Mouse (Mus musculus): Measurements from ENCODE around the gene Def6. TPM values are rescaled to one million over a fixed set of nuclear protein-coding genes. Genes with fewer than 3 reads are reported as not detected.

The Def6 gene
- polyA plus RNA-seq, 1 experiment from 2014 or later = 6.5 TPM

DNA sequence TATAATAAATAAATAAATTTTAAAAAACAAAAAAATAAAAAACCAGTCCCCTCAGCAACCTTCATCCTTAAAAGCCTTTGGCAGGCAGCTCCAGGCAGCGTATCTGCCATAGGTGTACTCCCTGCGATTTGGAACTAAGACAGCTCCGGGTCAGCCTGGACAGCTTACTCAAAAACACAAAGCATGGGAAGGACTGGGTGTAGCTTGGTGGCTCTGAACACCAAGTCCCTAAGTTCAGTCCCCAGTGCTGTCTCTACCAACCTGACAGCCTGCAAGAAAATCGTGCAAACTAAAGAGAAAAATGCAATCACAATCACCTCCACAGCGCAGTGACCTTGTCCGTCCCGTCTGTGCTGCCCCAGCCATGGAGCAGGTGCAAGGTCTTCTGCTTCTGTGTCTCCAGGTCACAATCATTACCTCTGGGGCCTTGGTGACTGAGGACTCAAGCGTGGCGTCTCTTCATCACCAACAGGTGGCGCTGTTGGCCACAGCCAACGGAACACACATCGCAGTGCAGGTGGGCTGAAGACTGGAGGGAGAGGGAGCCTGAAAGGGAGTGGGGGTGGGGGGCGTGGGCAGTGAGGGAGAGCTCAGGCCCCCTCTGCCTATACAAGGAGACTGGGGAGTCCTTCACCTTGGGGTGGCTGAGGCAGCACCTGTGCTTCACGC, 3.4 kb upstream of the Def6 start:
- H3K27me3 ChIP-seq (ENCODE audit: control insufficient read depth, insufficient read depth, low read length) = no peaks in the 10 kb centered on the region
- H3K36me3 ChIP-seq (replicated peaks; ENCODE audit: control insufficient read depth, insufficient read depth) = peaks cover 46% of the 10 kb centered on the region
- ATAC-seq (ENCODE audit: low FRiP score) (no peak), DNase-seq (ENCODE audit: low spot score) (peak; percentile 70)
- peaks cover 5% of the 10 kb centered on the region; the same call in 1 of the 2 replicates for H3K4me1 ChIP-seq (replicated peaks; ENCODE audit: control insufficient read depth, insufficient read depth, low read length)
- H3K9me3 ChIP-seq (ENCODE audit: control insufficient read depth, low read length) = no peaks in the 10 kb centered on the region
- no peak overlapping the region for H3K4me2 ChIP-seq (replicated peaks)
- H3K27ac ChIP-seq = no peak overlapping the region
- no peak overlapping the region for H3K9ac ChIP-seq
- H3K4me3 ChIP-seq (replicated peaks; ENCODE audit: low read length) = no peak overlapping the region
- WGBS = 41% methylated on average over 14 of the region's 14 CpGs

DNA sequence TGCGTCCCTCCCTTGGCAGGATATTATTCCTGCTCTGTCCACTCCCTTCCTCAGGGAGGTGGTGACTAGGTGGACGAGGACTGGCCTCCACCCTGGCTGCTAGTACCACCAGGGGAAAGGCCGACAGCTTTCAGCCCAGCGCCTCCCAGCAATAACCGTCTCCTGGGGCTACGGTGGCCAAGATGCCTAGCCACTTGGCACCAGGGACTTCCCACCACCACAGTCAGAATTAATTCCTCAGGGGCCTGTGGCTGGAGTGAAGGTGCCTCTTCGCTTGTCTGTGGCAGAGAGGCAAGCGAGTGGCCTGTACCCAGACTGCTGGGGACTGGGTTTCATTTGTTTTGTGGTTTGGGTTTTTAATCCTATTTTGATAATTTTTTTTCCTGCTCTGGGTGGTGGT, 2.1 kb upstream of the Def6 start:
- H3K36me3 ChIP-seq (replicated peaks; ENCODE audit: control insufficient read depth, insufficient read depth) = peaks cover 34% of the 10 kb centered on the region

DNA sequence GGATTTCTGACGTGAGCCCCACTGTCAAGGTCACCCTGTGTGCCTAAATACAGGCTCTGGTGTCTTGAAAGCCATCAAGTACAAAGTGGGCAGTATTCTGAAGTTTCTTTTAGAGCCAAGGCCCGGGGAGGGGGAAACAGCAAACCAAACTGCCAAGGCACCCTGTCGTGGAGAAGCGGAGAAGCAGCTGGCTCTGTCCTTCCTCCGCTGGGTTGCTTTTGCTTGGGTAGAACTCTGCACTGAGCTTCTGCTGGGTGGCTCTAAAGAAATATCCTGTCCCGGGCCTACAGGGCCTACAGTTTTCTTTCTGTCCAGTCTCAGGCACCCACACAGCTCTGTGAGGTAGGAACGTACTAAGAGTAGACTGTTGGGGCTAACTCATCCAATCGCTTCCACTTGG, 486 bp upstream of the Def6 start:
- Histone ChIP-seq H3K9me3 (ENCODE audit: control insufficient read depth, low read length) (no peaks in the 10 kb centered on the region), H3K36me3 (replicated peaks; ENCODE audit: control insufficient read depth, insufficient read depth) (peaks cover 17% of the 10 kb centered on the region), H3K4me1 (replicated peaks; ENCODE audit: control insufficient read depth, insufficient read depth, low read length) (peaks cover 5% of the 10 kb centered on the region; the same call in 1 of the 2 replicates), H3K4me2 (replicated peaks) (no peak overlapping the region), H3K27me3 (ENCODE audit: control insufficient read depth, insufficient read depth, low read length) (no peaks in the 10 kb centered on the region), H3K27ac (0 out of 2 replicates have a peak overlapping the region, but pooled peaks have one; percentile 33), H3K4me3 (replicated peaks; ENCODE audit: low read length) (no peak overlapping the region), H3K9ac (no peak overlapping the region)
- DNase-seq (ENCODE audit: low spot score) (no peak), ATAC-seq (ENCODE audit: low FRiP score) (no peak)
- WGBS = 78% methylated on average over 8 of the region's 8 CpGs

More for the DNA sequence above, 2.1 kb upstream of the Def6 start:
- no peaks in the 10 kb centered on the region for H3K27me3 ChIP-seq (ENCODE audit: control insufficient read depth, insufficient read depth, low read length)
- no peak overlapping the region for H3K9ac ChIP-seq
- no peak overlapping the region for H3K4me3 ChIP-seq (replicated peaks; ENCODE audit: low read length)
- 91% methylated on average over 8 of the region's 8 CpGs for WGBS
- H3K4me1 ChIP-seq (replicated peaks; ENCODE audit: control insufficient read depth, insufficient read depth, low read length) = peaks cover 5% of the 10 kb centered on the region; the same call in 1 of the 2 replicates
- ATAC-seq (ENCODE audit: low FRiP score) (no peak), DNase-seq (ENCODE audit: low spot score) (no peak)
- no peak overlapping the region for H3K27ac ChIP-seq
- H3K4me2 ChIP-seq (replicated peaks) = no peak overlapping the region
- no peaks in the 10 kb centered on the region for H3K9me3 ChIP-seq (ENCODE audit: control insufficient read depth, low read length)

DNA sequence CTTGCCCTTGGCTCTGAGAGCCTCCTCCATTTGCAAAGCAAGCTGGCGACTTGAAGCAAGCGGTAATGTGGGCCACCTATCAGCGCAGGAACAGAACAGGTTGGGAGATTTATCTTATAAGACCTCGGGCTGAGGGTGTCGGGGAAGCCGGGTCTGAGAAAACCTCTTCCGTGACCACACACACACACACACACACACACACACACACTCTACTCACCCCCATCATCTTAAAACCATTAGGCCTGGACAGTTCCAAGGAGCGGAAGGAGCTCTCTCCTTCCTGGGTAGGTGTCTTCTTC, 685 bp downstream of the Def6 start:
- no peaks in the 10 kb centered on the region for H3K27me3 ChIP-seq (ENCODE audit: control insufficient read depth, insufficient read depth, low read length)
- peak overlapping the region; percentile 34 for H3K4me2 ChIP-seq (replicated peaks)
- DNase-seq (ENCODE audit: low spot score) (no peak), ATAC-seq (ENCODE audit: low FRiP score) (no peak)
- no peak overlapping the region for H3K27ac ChIP-seq
- peaks cover 6% of the 10 kb centered on the region for H3K36me3 ChIP-seq (replicated peaks; ENCODE audit: control insufficient read depth, insufficient read depth)
- 89% methylated on average over 8 of the region's 8 CpGs for WGBS
- H3K4me1 ChIP-seq (replicated peaks; ENCODE audit: control insufficient read depth, insufficient read depth, low read length) = peaks cover 5% of the 10 kb centered on the region; the same call in 1 of the 2 replicates
- H3K9ac ChIP-seq = no peak overlapping the region; the same call in 1 of the 2 replicates
- H3K9me3 ChIP-seq (ENCODE audit: control insufficient read depth, low read length) = no peaks in the 10 kb centered on the region
- H3K4me3 ChIP-seq (replicated peaks; ENCODE audit: low read length) = no peak overlapping the region; the same call in 1 of the 2 replicates

DNA sequence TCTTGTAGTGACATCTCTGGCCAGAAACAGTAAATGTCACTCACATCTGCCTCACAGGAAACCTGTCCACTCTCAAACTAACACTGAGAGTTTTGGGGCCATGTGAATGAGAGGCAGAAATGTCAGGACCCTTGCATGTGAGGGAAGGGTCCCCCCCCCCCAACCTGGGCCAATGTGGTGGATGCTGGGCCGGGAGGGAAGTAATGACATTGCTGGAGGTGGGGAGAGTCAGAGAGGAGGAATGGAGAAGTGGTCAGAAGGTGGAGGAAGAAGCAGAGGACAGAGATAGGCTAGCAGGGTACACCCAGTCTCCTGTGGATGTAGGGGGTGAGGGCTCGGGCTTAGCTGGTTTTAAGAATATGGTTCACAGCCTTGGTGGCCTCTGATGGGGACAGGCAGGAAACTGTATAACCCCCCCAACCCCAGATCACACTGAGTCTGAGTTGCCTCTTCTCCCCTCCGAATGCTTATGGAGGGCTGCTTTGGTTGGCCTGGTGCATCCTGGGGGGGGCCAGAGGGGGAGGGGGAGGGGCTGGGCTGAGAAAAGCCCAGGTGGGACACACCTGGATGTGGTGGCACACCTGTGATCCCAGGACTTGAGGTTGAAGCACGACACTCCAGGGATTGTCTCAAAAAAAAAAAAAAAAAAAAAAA, 2.0 kb downstream of the Def6 start:
- Histone ChIP-seq H3K9ac (no peak overlapping the region), H3K4me3 (replicated peaks; ENCODE audit: low read length) (no peak overlapping the region), H3K27me3 (ENCODE audit: control insufficient read depth, insufficient read depth, low read length) (no peaks in the 10 kb centered on the region), H3K4me1 (replicated peaks; ENCODE audit: control insufficient read depth, insufficient read depth, low read length) (peaks cover 5% of the 10 kb centered on the region; the same call in 1 of the 2 replicates), H3K9me3 (ENCODE audit: control insufficient read depth, low read length) (no peaks in the 10 kb centered on the region), H3K27ac (no peak overlapping the region), H3K4me2 (replicated peaks) (no peak overlapping the region), H3K36me3 (replicated peaks; ENCODE audit: control insufficient read depth, insufficient read depth) (no peaks in the 10 kb centered on the region; the same call in 1 of the 2 replicates)
- 72% methylated on average over 4 of the region's 4 CpGs for WGBS
- no peak for ATAC-seq (ENCODE audit: low FRiP score)
- no peak for DNase-seq (ENCODE audit: low spot score)

DNA sequence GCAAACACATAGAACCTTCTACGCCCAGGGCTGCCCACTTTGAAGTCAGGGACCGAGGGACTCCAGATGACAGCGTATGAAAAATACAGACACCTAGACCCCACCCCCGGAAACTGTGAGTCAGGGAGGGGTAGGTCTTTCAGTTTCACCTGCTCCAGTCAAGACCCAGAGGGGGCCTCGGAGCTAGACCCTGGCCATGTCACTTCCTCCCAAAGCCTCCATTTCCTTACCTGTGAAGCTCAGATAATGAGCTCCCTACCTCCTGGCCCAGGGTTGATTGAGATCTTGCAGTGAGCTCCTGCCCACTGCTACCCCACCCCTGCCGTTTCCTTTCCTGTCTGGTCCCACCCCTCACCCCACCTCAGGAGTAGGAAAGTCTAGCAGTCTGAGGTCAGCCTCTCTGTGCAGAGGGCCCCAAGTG, 4.4 kb downstream of the Def6 start:
- Histone ChIP-seq H3K9me3 (ENCODE audit: control insufficient read depth, low read length) (no peaks in the 10 kb centered on the region), H3K4me2 (replicated peaks) (no peak overlapping the region), H3K4me1 (replicated peaks; ENCODE audit: control insufficient read depth, insufficient read depth, low read length) (peaks cover 5% of the 10 kb centered on the region; the same call in 1 of the 2 replicates), H3K27ac (no peak overlapping the region), H3K36me3 (replicated peaks; ENCODE audit: control insufficient read depth, insufficient read depth) (no peaks in the 10 kb centered on the region), H3K9ac (no peak overlapping the region), H3K4me3 (replicated peaks; ENCODE audit: low read length) (no peak overlapping the region), H3K27me3 (ENCODE audit: control insufficient read depth, insufficient read depth, low read length) (no peaks in the 10 kb centered on the region)
- ATAC-seq (ENCODE audit: low FRiP score) = no peak
- no peak for DNase-seq (ENCODE audit: low spot score)
- 83% methylated on average over 6 of the region's 6 CpGs for WGBS

DNA sequence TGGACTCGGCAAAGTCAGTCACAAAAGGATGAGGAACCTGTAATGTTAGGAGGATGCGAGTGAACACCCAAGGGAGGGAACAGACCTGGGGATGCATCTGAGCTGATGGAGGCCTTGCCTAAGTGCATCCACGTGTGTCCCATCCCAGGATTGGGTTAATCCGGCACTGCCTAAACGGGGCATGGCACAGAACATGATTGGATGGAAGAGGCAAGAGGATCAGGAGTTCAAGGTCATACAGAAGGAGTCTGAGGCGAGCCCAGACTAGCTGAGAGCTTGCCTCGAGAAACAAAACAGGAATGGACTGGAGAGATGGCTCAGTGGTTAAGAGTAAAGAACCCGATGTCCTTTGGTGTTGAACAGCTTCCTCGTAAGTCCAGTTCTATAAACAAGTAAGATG, 4.8 kb downstream of the Def6 start:
- no peak overlapping the region for H3K4me3 ChIP-seq (replicated peaks; ENCODE audit: low read length)
- H3K4me2 ChIP-seq (replicated peaks) = no peak overlapping the region
- no peaks in the 10 kb centered on the region for H3K27me3 ChIP-seq (ENCODE audit: control insufficient read depth, insufficient read depth, low read length)
- DNase-seq (ENCODE audit: low spot score) = no peak
- H3K36me3 ChIP-seq (replicated peaks; ENCODE audit: control insufficient read depth, insufficient read depth) = no peaks in the 10 kb centered on the region
- H3K4me1 ChIP-seq (replicated peaks; ENCODE audit: control insufficient read depth, insufficient read depth, low read length) = peaks cover 5% of the 10 kb centered on the region; the same call in 1 of the 2 replicates
- H3K27ac ChIP-seq = no peak overlapping the region
- no peak for ATAC-seq (ENCODE audit: low FRiP score)
- H3K9me3 ChIP-seq (ENCODE audit: control insufficient read depth, low read length) = no peaks in the 10 kb centered on the region
- H3K9ac ChIP-seq = no peak overlapping the region
- WGBS = 79% methylated on average over 9 of the region's 9 CpGs

DNA sequence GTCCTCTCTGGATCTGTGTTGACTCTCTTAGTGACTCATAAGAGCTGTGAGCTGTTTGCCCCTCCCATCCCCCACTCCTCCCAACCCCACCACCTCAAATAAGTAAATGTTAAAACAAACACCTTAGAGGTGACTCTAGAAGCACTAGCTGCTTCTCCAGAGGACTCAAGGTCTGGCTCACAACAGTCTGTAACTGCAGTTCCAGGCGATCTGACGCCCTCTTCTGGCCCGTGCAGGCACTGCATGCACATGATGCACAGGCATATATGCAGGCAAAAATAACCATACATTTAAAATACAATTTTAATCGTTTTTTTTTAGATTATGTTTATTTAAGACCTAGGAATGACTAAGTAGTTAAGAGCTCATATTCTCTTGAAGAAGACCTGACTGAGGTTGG, 5.7 kb downstream of the Def6 start:
- ATAC-seq (ENCODE audit: low FRiP score) = no peak
- whole genome bisulfite sequencing = 31% methylated on average over 4 of the region's 4 CpGs

DNA sequence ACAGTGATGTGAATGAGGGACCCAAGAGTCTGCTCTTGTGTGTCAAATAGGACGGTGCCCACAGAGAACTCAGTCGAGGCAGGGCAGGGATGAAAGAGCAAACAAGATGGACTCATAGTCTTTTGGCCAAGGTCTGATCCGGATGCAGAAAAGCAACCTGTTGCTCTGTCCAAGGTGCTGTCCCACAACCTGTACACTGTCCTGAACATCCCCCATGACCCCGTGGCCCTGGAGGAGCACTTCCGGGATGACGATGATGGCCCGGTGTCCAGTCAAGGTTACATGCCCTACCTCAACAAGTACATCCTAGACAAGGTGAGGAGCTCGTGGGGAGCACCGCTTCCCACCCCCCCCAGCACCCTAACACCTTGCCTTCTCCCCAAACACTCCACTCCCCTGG, 9.2 kb downstream of the Def6 start:
- DNase-seq (ENCODE audit: low spot score) (no peak), ATAC-seq (ENCODE audit: low FRiP score) (no peak)
- H3K9ac ChIP-seq = no peak overlapping the region
- H3K9me3 ChIP-seq (ENCODE audit: control insufficient read depth, low read length) = no peaks in the 10 kb centered on the region
- no peak overlapping the region for H3K27ac ChIP-seq
- no peak overlapping the region for H3K4me2 ChIP-seq (replicated peaks)
- no peaks in the 10 kb centered on the region for H3K4me1 ChIP-seq (replicated peaks; ENCODE audit: control insufficient read depth, insufficient read depth, low read length)
- no peaks in the 10 kb centered on the region for H3K27me3 ChIP-seq (ENCODE audit: control insufficient read depth, insufficient read depth, low read length)
- WGBS = 88% methylated on average over 9 of the region's 9 CpGs
- no peak overlapping the region for H3K4me3 ChIP-seq (replicated peaks; ENCODE audit: low read length)
- H3K36me3 ChIP-seq (replicated peaks; ENCODE audit: control insufficient read depth, insufficient read depth) = no peaks in the 10 kb centered on the region

More for the DNA sequence above, 5.7 kb downstream of the Def6 start:
- Histone ChIP-seq H3K4me3 (replicated peaks; ENCODE audit: low read length) (no peak overlapping the region), H3K27me3 (ENCODE audit: control insufficient read depth, insufficient read depth, low read length) (no peaks in the 10 kb centered on the region), H3K4me1 (replicated peaks; ENCODE audit: control insufficient read depth, insufficient read depth, low read length) (no peaks in the 10 kb centered on the region), H3K27ac (no peak overlapping the region), H3K4me2 (replicated peaks) (no peak overlapping the region), H3K9ac (no peak overlapping the region), H3K9me3 (ENCODE audit: control insufficient read depth, low read length) (no peaks in the 10 kb centered on the region), H3K36me3 (replicated peaks; ENCODE audit: control insufficient read depth, insufficient read depth) (no peaks in the 10 kb centered on the region)
- no peak for DNase-seq (ENCODE audit: low spot score)
